Mouse (Mus musculus): ENCODE measurements around the gene Plekhs1. TPM values are rescaled to one million over a fixed set of nuclear protein-coding genes. Genes with fewer than 3 reads are reported as not detected.
"Not testable (repeated sequence)": the region's sequence is repeated elsewhere in the genome, so short reads cannot be mapped to it uniquely, and the experiment has no call there.

Gene Plekhs1
- polyA plus RNA-seq, 1 experiment from 2014 or later: 0.09 TPM

GRCm38 (mm10) chr19:56485376-56486271 lies 24.2 kb downstream of the Plekhs1 start:
- WGBS: 74% methylated on average over 13 of the region's 13 CpGs
- Histone ChIP-seq H3K9me3 (ENCODE audit: control insufficient read depth, low read length) (no peaks in the 10 kb centered on the region), H3K9ac (ENCODE audit: low read length) (no peak overlapping the region), H3K36me3 (ENCODE audit: control insufficient read depth, insufficient read depth, low read length) (no peaks in the 10 kb centered on the region), H3K27me3 (ENCODE audit: control insufficient read depth, insufficient read depth, low read length) (no peaks in the 10 kb centered on the region), H3K4me1 (ENCODE audit: control insufficient read depth, insufficient read depth, low read length) (peaks cover 8% of the 10 kb centered on the region; the same call in 1 of the 2 replicates), H3K4me3 (ENCODE audit: low read depth, low read length) (no peak overlapping the region), H3K27ac (ENCODE audit: low read depth, low read length) (no peak overlapping the region), H3K4me2 (ENCODE audit: low read depth) (no peak overlapping the region)
- no peak for DNase-seq (ENCODE audit: low spot score)
- no peak for ATAC-seq (ENCODE audit: insufficient read depth, low FRiP score, low TSS enrichment)

- Histone ChIP-seq H3K4me2 (ENCODE audit: low read depth) (no peak overlapping the region), H3K4me1 (ENCODE audit: control insufficient read depth, insufficient read depth, low read length) (peaks cover 8% of the 10 kb centered on the region; the same call in 1 of the 2 replicates), H3K36me3 (ENCODE audit: control insufficient read depth, insufficient read depth, low read length) (no peaks in the 10 kb centered on the region), H3K27ac (ENCODE audit: low read depth, low read length) (no peak overlapping the region), H3K9ac (ENCODE audit: low read length) (no peak overlapping the region), H3K9me3 (ENCODE audit: control insufficient read depth, low read length) (no peaks in the 10 kb centered on the region), H3K4me3 (ENCODE audit: low read depth, low read length) (no peak overlapping the region), H3K27me3 (ENCODE audit: control insufficient read depth, insufficient read depth, low read length) (no peaks in the 10 kb centered on the region)
- ATAC-seq (ENCODE audit: insufficient read depth, low FRiP score, low TSS enrichment) (no peak), DNase-seq (ENCODE audit: low spot score) (no peak)
- 93% methylated on average over 7 of the region's 7 CpGs for WGBS
Measured at GRCm38 (mm10) chr19:56486926-56487325, 25.5 kb downstream of the Plekhs1 start.

DNA sequence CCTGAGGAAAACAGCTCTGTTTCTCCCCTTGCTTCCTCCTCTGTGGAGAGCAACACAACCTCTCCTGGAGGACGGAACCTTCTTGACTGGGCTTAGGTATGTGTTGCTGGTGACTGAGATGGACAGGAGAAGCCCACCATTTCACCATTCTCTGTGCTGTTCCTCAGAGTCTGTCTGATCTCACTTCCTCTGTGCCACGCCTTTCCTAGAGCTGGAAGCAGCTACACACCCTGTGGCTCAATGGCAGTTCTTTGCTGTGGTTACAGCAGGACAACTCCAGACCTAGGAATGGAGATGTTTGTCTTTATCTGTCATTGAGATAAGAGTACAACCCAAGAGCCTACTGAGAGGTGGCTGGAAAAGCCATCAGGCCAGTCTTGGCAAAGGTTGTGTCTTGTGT lies 25.9 kb downstream of the Plekhs1 start:
- no peaks in the 10 kb centered on the region for H3K9me3 ChIP-seq (ENCODE audit: control insufficient read depth, low read length)
- H3K36me3 ChIP-seq (ENCODE audit: control insufficient read depth, insufficient read depth, low read length): no peaks in the 10 kb centered on the region
- H3K27me3 ChIP-seq (ENCODE audit: control insufficient read depth, insufficient read depth, low read length): no peaks in the 10 kb centered on the region
- ATAC-seq (ENCODE audit: insufficient read depth, low FRiP score, low TSS enrichment): no peak
- no peak for DNase-seq (ENCODE audit: low spot score)
- H3K4me2 ChIP-seq (ENCODE audit: low read depth): no peak overlapping the region
- no peak overlapping the region for H3K4me3 ChIP-seq (ENCODE audit: low read depth, low read length)
- H3K9ac ChIP-seq (ENCODE audit: low read length): no peak overlapping the region
- peaks cover 8% of the 10 kb centered on the region; the same call in 1 of the 2 replicates for H3K4me1 ChIP-seq (ENCODE audit: control insufficient read depth, insufficient read depth, low read length)
- WGBS: 91% methylated on average over 2 of the region's 2 CpGs
- no peak overlapping the region for H3K27ac ChIP-seq (ENCODE audit: low read depth, low read length)

DNA sequence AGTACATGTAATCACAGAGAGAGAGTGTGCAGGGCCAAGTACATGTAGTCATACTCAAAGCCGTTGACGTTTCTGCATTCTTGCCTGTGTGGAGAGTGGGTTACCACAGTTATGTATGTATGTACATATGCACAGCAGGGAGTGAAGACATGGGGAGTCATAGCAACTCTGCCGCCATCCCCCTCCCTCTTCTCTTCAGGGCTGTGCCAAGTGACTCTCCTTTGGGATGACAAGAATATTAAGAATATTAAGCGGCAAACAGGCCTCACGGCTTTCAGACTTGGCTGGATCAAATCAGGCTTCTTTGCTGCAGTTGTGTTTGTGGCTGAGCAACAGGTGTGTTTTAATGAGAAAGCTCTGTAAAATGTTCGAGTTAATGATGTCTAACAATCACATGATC lies 28.2 kb downstream of the Plekhs1 start:
- no peak for ATAC-seq (ENCODE audit: insufficient read depth, low FRiP score, low TSS enrichment)
- H3K4me3 ChIP-seq (ENCODE audit: low read depth, low read length): no peak overlapping the region
- no peak for DNase-seq (ENCODE audit: low spot score)
- H3K27me3 ChIP-seq (ENCODE audit: control insufficient read depth, insufficient read depth, low read length): no peaks in the 10 kb centered on the region
- peaks cover 5% of the 10 kb centered on the region; the same call in 1 of the 2 replicates for H3K4me1 ChIP-seq (ENCODE audit: control insufficient read depth, insufficient read depth, low read length)
- H3K9me3 ChIP-seq (ENCODE audit: control insufficient read depth, low read length): no peaks in the 10 kb centered on the region
- H3K36me3 ChIP-seq (ENCODE audit: control insufficient read depth, insufficient read depth, low read length): no peaks in the 10 kb centered on the region
- 90% methylated on average over 6 of the region's 6 CpGs for WGBS
- no peak overlapping the region for H3K27ac ChIP-seq (ENCODE audit: low read depth, low read length)
- no peak overlapping the region for H3K4me2 ChIP-seq (ENCODE audit: low read depth)
- no peak overlapping the region for H3K9ac ChIP-seq (ENCODE audit: low read length)

DNA sequence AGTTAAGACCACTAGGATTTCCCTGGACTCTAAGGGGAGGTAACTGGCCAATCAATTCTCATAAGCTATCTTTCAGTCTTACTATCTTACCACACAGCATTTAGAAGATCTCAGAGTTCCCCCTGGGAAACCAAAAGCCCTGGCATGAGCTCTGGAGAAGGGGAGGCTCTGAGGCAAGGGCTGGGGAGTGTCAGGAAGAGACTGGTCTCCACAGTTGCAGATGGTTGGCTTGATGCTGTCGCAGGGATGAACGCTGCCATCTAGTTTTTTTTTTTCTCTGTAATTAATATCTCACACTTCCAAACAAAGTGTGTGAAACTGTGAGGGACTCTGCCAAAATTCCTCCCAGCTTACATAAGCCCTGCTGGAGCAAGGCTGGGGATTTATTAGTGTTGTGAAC lies 32.7 kb downstream of the Plekhs1 start:
- H3K27ac ChIP-seq (ENCODE audit: low read depth, low read length); H3K9me3 ChIP-seq (ENCODE audit: control insufficient read depth, low read length); H3K4me2 ChIP-seq (ENCODE audit: low read depth); H3K4me3 ChIP-seq (ENCODE audit: low read depth, low read length); H3K36me3 ChIP-seq (ENCODE audit: control insufficient read depth, insufficient read depth, low read length); H3K9ac ChIP-seq (ENCODE audit: low read length); DNase-seq (ENCODE audit: low spot score); H3K27me3 ChIP-seq (ENCODE audit: control insufficient read depth, insufficient read depth, low read length); H3K4me1 ChIP-seq (ENCODE audit: control insufficient read depth, insufficient read depth, low read length); ATAC-seq (ENCODE audit: insufficient read depth, low FRiP score, low TSS enrichment): not testable (repeated sequence)
- no CpG with 5 or more reads among the region's 2 CpGs for WGBS

DNA sequence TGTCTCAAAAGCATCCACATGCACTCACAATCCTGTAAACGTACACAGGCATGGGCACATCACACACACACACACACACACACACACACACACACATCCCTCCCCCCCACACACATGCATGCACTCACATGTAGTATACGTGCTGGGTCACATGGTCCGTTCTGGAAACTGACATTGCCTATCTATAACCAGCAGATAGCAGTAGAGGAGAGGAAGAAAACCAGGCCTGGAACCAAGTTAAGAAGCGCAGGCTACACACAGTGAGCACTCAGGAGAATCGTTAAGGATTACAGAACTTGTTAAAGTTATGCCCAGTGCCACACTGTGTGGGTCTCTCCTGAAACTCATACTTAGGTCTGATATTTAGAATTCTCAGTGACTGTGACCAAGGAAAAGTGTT lies 41.6 kb downstream of the Plekhs1 start:
- no CpG with 5 or more reads among the region's 5 CpGs for WGBS
- H3K9me3 ChIP-seq (ENCODE audit: control insufficient read depth, low read length); H3K27ac ChIP-seq (ENCODE audit: low read depth, low read length); ATAC-seq (ENCODE audit: insufficient read depth, low FRiP score, low TSS enrichment); H3K4me1 ChIP-seq (ENCODE audit: control insufficient read depth, insufficient read depth, low read length); H3K4me2 ChIP-seq (ENCODE audit: low read depth); DNase-seq (ENCODE audit: low spot score); H3K36me3 ChIP-seq (ENCODE audit: control insufficient read depth, insufficient read depth, low read length); H3K27me3 ChIP-seq (ENCODE audit: control insufficient read depth, insufficient read depth, low read length); H3K9ac ChIP-seq (ENCODE audit: low read length); H3K4me3 ChIP-seq (ENCODE audit: low read depth, low read length): not testable (repeated sequence)

DNA sequence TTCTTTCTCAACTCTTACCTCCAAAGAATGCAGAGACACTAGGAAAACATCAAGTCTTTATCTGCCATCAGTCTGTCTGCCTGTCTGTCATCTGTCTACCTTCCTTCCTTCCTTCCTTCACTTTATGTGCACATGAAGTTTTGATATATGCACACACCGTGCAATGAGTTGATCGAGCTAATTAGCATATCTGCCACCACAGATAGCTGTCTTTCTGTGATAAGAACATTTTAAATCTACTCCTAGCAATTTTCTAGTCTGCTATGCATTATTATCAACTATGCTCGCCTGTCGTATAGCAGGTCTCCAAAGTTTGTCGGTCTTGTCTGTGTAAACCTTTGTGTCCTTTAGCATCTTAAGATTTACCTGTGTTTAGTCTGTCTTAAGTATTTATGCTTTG lies 42.1 kb downstream of the Plekhs1 start:
- H3K4me1 ChIP-seq (ENCODE audit: control insufficient read depth, insufficient read depth, low read length); H3K4me2 ChIP-seq (ENCODE audit: low read depth); ATAC-seq (ENCODE audit: insufficient read depth, low FRiP score, low TSS enrichment); H3K27ac ChIP-seq (ENCODE audit: low read depth, low read length); H3K4me3 ChIP-seq (ENCODE audit: low read depth, low read length); H3K36me3 ChIP-seq (ENCODE audit: control insufficient read depth, insufficient read depth, low read length); H3K27me3 ChIP-seq (ENCODE audit: control insufficient read depth, insufficient read depth, low read length); DNase-seq (ENCODE audit: low spot score); H3K9ac ChIP-seq (ENCODE audit: low read length); H3K9me3 ChIP-seq (ENCODE audit: control insufficient read depth, low read length): not testable (repeated sequence)
- no CpG with 5 or more reads among the region's 5 CpGs for WGBS

DNA sequence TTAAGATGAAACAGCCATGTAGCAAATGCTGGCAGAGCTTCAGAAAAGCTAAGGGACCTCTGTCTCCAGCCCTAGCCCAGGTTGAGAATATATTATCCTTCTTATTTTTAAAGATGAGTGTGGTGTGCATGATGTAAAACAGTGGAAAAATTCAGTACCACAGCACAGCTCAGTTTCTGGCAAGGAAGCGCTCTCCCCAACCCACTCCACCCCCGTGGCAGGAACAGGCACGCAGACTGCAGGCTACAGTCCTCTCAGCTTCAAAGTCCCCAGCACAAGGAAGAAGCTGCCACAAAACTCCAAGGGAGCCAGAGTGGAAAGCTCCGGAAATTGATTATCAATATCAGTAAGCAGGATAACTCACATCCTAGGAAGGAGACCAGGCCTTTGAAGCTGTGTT lies 49.8 kb downstream of the Plekhs1 start:
- not testable (repeated sequence) for H3K4me3 ChIP-seq (ENCODE audit: low read depth, low read length); H3K9me3 ChIP-seq (ENCODE audit: control insufficient read depth, low read length); DNase-seq (ENCODE audit: low spot score); H3K4me1 ChIP-seq (ENCODE audit: control insufficient read depth, insufficient read depth, low read length); H3K27me3 ChIP-seq (ENCODE audit: control insufficient read depth, insufficient read depth, low read length); H3K27ac ChIP-seq (ENCODE audit: low read depth, low read length); H3K4me2 ChIP-seq (ENCODE audit: low read depth); H3K9ac ChIP-seq (ENCODE audit: low read length); ATAC-seq (ENCODE audit: insufficient read depth, low FRiP score, low TSS enrichment); H3K36me3 ChIP-seq (ENCODE audit: control insufficient read depth, insufficient read depth, low read length)
- WGBS: no CpG with 5 or more reads among the region's 4 CpGs

GRCm38 (mm10) chr19:56513527-56513926 lies 52.1 kb downstream of the Plekhs1 start:
- not testable (repeated sequence) for H3K4me2 ChIP-seq (ENCODE audit: low read depth); H3K4me1 ChIP-seq (ENCODE audit: control insufficient read depth, insufficient read depth, low read length); ATAC-seq (ENCODE audit: insufficient read depth, low FRiP score, low TSS enrichment); H3K4me3 ChIP-seq (ENCODE audit: low read depth, low read length); H3K9me3 ChIP-seq (ENCODE audit: control insufficient read depth, low read length); H3K9ac ChIP-seq (ENCODE audit: low read length); H3K27me3 ChIP-seq (ENCODE audit: control insufficient read depth, insufficient read depth, low read length); H3K36me3 ChIP-seq (ENCODE audit: control insufficient read depth, insufficient read depth, low read length); H3K27ac ChIP-seq (ENCODE audit: low read depth, low read length); DNase-seq (ENCODE audit: low spot score)
- WGBS: no CpG with 5 or more reads among the region's 2 CpGs

All from neural tube, embryonic 11.5 days (tissue).